Mouse (Mus musculus): ENCODE data around the gene Sap25. TPM values are rescaled to one million over a fixed set of nuclear protein-coding genes. Genes with fewer than 3 reads are reported as not detected.

The Sap25 gene
- 29.4 and 31.0 TPM in 2 replicates for polyA plus RNA-seq (2012; rRNA removed)

DNA sequence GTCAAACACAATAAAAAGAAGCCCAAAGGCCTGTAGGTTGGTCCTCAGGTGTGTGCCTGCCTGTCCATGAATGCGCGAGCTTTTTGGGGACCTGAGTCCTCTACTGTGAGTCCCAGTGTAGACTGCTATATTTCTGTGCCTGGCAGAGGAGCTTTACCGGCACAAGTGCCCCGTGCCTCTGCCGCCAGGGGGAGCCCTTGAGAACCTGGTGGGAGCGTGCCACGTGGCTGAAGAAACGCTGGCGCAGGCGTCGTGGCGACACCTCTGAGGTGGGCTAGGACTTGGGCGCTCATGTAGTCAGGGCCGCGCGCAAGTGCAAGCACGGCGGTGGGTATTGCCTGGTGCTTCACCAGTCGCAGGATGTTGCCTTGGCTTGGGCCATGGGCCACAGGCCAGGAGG, at the start of gene Sap25:
Gene Sap25, plus strand, starts transcription at position 281 of the 400 bp plus-strand sequence.

DNA sequence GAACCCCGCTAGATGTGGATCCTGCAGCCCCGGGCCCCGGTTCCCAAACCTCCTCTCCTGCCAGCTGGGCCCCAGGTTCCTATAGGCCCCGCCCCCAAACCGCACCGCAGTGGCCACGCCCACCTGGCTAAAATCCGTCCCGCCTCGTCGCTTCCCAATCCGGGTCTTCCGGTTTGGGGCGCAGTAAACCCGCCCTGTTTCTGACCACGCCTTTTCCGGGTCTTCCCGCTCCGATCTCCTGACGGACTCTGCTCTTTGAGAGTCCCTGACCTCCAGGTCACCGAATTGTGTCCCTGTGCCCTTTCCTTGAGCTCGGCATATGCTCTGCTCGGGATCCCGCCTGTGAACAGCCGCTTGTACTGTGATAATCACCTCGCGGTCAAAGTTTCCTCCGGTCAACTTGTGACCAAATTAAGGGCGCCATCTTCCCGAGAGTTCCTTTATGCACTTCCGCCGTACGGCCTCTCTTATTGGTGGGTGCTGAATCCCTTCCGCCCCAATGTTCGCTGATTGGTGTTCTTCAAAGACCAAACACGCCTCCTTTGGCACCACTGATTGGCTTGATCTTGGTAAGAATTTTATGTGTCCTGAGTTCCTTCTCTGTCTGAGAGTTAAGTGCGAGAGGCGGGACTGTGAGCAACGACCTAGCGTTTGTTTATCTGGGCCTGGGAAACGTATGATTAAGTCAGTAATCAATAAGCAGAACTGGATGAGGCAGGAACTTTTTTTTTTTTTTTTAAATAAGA, 40.3 kb upstream of the Sap25 start, which contains the start of gene Mospd3:
Gene Mospd3, minus strand, starts transcription at position 440 of the 746 bp plus-strand sequence.

DNA sequence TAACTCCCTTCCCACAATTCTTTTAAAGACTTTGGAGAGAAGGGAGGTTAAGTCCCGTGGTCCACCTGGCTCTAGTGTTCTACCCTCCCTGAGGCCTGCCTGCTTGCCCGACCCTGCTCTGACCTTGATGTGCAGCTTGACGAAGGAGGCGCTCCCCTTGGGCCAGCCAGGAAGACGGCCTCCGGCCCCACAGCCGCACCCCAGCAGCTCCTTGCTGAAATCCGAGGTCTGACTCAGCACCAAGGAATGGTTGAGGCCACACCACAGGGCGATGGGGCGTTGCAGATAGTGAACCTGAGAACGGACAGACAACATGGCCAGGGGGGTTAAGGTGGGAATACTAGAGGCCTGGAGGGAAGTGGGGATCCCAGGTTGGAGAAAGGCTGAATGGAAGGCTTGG, 27.6 kb upstream of the Sap25 start, which contains the start of gene Pcolce:
Gene Pcolce, minus strand, starts transcription at position 235 of the 400 bp plus-strand sequence.

DNA sequence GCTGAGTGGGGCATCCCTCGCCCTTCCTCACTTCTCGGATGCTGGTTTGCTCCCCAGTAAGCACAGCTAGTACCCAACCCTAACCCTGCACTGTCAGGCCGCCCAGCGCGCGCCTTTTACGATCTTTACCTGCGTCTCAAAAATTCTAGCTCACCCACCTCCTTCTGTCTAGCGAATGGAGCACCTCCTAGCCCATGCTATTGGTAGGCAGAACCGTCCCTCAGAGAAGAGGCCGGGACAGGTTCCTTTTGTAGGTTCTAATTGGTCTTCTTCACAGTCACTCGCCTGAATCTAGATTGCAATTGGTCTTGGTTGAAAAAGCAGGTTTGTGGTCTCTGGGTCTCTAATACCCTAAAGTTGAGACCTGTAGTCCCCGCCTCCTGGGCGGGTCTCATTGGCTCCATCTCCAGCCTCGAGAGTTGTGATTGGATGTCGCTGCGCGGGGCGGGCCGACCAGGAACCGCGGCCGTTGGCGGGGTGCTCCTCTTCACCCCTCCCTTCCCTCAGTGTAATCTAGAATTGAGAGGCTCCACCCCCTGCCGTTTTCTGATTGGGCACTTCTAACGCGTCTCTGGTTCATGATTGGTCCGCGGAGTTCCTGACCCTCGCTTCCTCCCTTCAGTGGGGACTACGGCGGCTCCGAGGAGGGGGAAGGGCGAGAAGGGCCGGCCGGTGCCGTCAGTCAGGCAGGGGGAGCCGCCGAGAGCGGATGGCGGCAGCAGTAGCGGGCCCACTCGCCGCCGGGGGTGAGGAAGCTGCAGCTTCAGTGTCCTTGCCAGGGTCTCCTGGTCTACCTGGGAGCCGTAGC, 12.4 kb upstream of the Sap25 start, which contains the start of the genes Fbxo24, Lrch4 and Gm20605:
Gene Fbxo24, minus strand, starts transcription at position 505 of the 808 bp plus-strand sequence.
Gene Lrch4, plus strand, starts transcription at position 624 of the 808 bp plus-strand sequence.
Gene Gm20605, plus strand, starts transcription at position 678 of the 808 bp plus-strand sequence.

DNA sequence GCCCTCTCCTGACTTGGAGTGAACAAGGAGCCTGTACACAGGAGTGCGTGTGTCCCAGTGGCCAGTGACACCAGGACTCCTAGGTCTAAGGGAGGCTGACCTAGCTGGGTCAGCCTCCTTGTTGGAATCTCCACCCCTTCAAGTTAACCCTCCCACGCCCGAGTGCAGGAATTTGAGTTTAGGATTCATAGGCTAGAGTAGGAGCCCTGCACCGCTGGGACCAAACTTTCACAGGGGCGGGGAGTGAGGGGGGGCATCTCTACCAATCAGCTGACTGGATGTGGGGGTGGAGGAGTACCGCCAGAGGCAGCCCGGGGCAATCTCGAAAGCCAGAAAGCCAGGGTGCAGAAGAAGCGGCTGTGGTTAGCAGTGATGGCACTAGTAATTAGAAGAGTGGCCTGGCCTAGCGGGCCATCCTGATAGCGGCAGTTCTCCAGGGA, 4.5 kb downstream of the Sap25 start, which contains the start of gene Irs3:
Gene Irs3, minus strand, starts transcription at position 63 of the 440 bp plus-strand sequence.

DNA sequence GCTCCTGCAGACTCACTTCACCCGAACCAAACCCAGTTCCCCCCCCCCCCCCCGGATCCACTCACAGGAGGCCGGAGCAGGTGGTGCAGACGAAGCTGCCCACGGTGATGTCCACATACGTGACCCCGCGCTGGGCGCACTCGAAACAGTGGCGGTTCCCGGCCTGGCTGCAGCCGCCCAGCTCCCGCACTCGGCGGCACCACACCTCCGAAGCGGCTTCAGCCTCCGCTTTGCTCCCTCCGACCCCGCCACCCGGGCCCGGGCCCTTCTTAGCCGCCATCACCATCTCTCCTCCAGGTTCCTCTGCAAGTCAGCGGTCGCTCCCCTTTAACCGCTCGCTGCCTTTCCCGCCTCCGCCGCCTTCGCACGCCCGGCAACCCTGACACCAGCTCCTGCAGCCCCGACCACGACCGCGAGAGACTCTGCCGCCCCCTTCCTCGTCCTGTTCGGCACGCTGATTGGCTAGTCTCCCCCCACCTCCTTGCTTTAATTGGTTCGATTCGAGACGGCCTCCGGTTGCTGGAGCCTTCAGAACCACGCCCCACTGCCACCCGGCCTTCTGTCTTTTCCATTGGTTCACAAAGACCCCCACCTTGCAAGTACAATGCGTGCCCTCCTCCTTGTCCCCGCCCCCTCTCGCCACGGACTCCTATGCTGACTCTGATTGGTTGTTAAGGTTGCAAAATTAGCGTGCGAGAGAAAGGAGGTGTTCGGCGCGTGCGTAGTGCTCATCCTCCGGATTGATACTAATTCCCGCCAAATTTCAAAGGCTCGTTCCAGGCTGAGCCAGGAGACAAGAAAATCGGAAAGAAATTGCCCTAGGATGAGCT, 43.4 kb downstream of the Sap25 start, which contains the start of gene Agfg2:
Gene Agfg2, minus strand, starts transcription at position 433 of the 830 bp plus-strand sequence.

Other genes starting within 250 kb of the Sap25 start
- gene Zan, start 164.3 kb upstream of the Sap25 start, polyA plus RNA-seq (2012; rRNA removed) = 0.20 and 0.22 TPM in 2 replicates
- 37.8 and 38.1 TPM in 2 replicates for gene Pop7, start 138.8 kb upstream of the Sap25 start, polyA plus RNA-seq (2012; rRNA removed)
- 49.3 and 96.6 TPM in 2 replicates for gene Gigyf1, start 122.8 kb upstream of the Sap25 start, polyA plus RNA-seq (2012; rRNA removed)
- 0.14 and 0.25 TPM in 2 replicates for gene Epo, start 108.1 kb upstream of the Sap25 start, polyA plus RNA-seq (2012; rRNA removed)
- 496 and 503 TPM in 2 replicates for gene Gnb2, start 107.8 kb upstream of the Sap25 start, polyA plus RNA-seq (2012; rRNA removed)
- 35.3 and 37.2 TPM in 2 replicates for gene Actl6b, start 87.8 kb upstream of the Sap25 start, polyA plus RNA-seq (2012; rRNA removed)
- gene Tfr2, start 71.5 kb upstream of the Sap25 start, polyA plus RNA-seq (2012; rRNA removed) = 4.9 and 5.7 TPM in 2 replicates
- 31.8 and 36.3 TPM in 2 replicates for gene Mospd3, start 40.3 kb upstream of the Sap25 start, polyA plus RNA-seq (2012; rRNA removed)
- gene Pcolce, start 27.6 kb upstream of the Sap25 start, polyA plus RNA-seq (2012; rRNA removed) = 56.3 and 103 TPM in 2 replicates
- gene Fbxo24, start 12.3 kb upstream of the Sap25 start, polyA plus RNA-seq (2012; rRNA removed) = 0.35 and 0.37 TPM in 2 replicates
- gene Lrch4, start 12.2 kb upstream of the Sap25 start, polyA plus RNA-seq (2012; rRNA removed) = 24.1 and 30.8 TPM in 2 replicates
- gene Gm20605, start 12.2 kb upstream of the Sap25 start, polyA plus RNA-seq (2012; rRNA removed) = 16.3 and 21.2 TPM in 2 replicates
- gene Irs3, start 4.4 kb downstream of the Sap25 start, polyA plus RNA-seq (2012; rRNA removed) = 0.11 and 0.15 TPM in 2 replicates
- 17.6 and 35.0 TPM in 2 replicates for gene Agfg2, start 43.4 kb downstream of the Sap25 start, polyA plus RNA-seq (2012; rRNA removed)
- gene Nyap1, start 100.3 kb downstream of the Sap25 start, polyA plus RNA-seq (2012; rRNA removed) = 40.0 and 67.1 TPM in 2 replicates
- 35.3 and 42.8 TPM in 2 replicates for gene Tsc22d4, start 104.4 kb downstream of the Sap25 start, polyA plus RNA-seq (2012; rRNA removed)
- gene Ppp1r35, start 137.5 kb downstream of the Sap25 start, polyA plus RNA-seq (2012; rRNA removed) = 45.8 and 159 TPM in 2 replicates
- gene Mepce, start 146.3 kb downstream of the Sap25 start, polyA plus RNA-seq (2012; rRNA removed) = 35.3 and 36.9 TPM in 2 replicates
- 18.1 and 26.0 TPM in 2 replicates for gene Zcwpw1, start 146.5 kb downstream of the Sap25 start, polyA plus RNA-seq (2012; rRNA removed)
- gene Pilra, start 194.9 kb downstream of the Sap25 start, polyA plus RNA-seq (2012; rRNA removed) = 0.27 and 0.35 TPM in 2 replicates
- 0.02 and 0.12 TPM in 2 replicates for gene Pilrb1, start 216.8 kb downstream of the Sap25 start, polyA plus RNA-seq (2012; rRNA removed)
- 0.09 and 0.24 TPM in 2 replicates for gene Pilrb2, start 230.5 kb downstream of the Sap25 start, polyA plus RNA-seq (2012; rRNA removed)